Mouse (Mus musculus) lung, adult 10 weeks (tissue): Measurements from ENCODE around the gene Gm12830. TPM values are rescaled to one million over a fixed set of nuclear protein-coding genes. Genes with fewer than 3 reads are reported as not detected.

Source experiments
- polyA plus RNA-seq: library from polyadenylated mRNA; stranded (reverse); fragments of 350-450 nt; fragmentation: Illumina TruSeq; extraction: RNeasy Lipid Tissue Mini Kit (QIAGEN cat#74804); gene quantifications from one replicate; pipeline ENCODE4 v1.2.3, GENCODE M21; 2014; ENCODE audit warnings: low read depth, low replicate concordance; ENCODE audit not compliant: insufficient read depth

The Gm12830 gene
- polyA plus RNA-seq: not detected

GRCm38 (mm10) chr4:114821567-114822192 lies at the start of gene Gm12830:
Gene Gm12830, plus strand, starts transcription at chr4:114821722.

Other genes with a start within 250 kb of the Gm12830 start
- gene Foxd2, start 87.2 kb downstream of the Gm12830 start, polyA plus RNA-seq: 0.29 TPM
- gene Foxe3, start 104.3 kb downstream of the Gm12830 start, polyA plus RNA-seq: not detected
- 53.0 TPM for gene Cmpk1, start 165.5 kb downstream of the Gm12830 start, polyA plus RNA-seq
- 0.06 TPM for gene Stil, start 178.4 kb downstream of the Gm12830 start, polyA plus RNA-seq
- gene Tal1, start 234.7 kb downstream of the Gm12830 start, polyA plus RNA-seq: 5.4 TPM